Mouse (Mus musculus): ENCODE results near the gene Scgb1b15. TPM values are rescaled to one million over a fixed set of nuclear protein-coding genes. Genes with fewer than 3 reads are reported as not detected.
"Not testable (repeated sequence)": the region's sequence is repeated elsewhere in the genome, so short reads cannot be mapped to it uniquely, and the experiment has no call there.

The Scgb1b15 gene
- total RNA-seq (2015; ENCODE audit: low replicate concordance) = not detected in 2 replicates
- total RNA-seq (2017; ENCODE audit: low replicate concordance) = not detected in 2 replicates

- not testable (repeated sequence) for ATAC-seq (replicated peaks; ENCODE audit: low FRiP score, poor library complexity, severe bottlenecking)
Observed at GRCm38 (mm10) chr7:32836254-32836653, at the start of gene Scgb1b15. Gene Scgb1b15, plus strand, starts transcription at chr7:32836554.

GRCm38 (mm10) chr7:32829562-32829961 lies 6.8 kb upstream of the Scgb1b15 start, which contains the start of gene Scgb2b15:
Gene Scgb2b15, minus strand, starts transcription at chr7:32829662.
- ATAC-seq (replicated peaks; ENCODE audit: low FRiP score, poor library complexity, severe bottlenecking) = not testable (repeated sequence)

Other genes with a start within 250 kb of the Scgb1b15 start
- not detected in 2 replicates for gene Scgb2b15, start 6.9 kb upstream of the Scgb1b15 start, total RNA-seq (2015; ENCODE audit: low replicate concordance)
- gene Scgb2b15, start 6.9 kb upstream of the Scgb1b15 start, total RNA-seq (2017; ENCODE audit: low replicate concordance) = not detected in 2 replicates
- gene Scgb2b17, start 220.0 kb downstream of the Scgb1b15 start, total RNA-seq (2015; ENCODE audit: low replicate concordance) = not detected in 2 replicates
- gene Scgb2b17, start 220.0 kb downstream of the Scgb1b15 start, total RNA-seq (2017; ENCODE audit: low replicate concordance) = not detected in 2 replicates
- gene Scgb1b17, start 226.9 kb downstream of the Scgb1b15 start, total RNA-seq (2015; ENCODE audit: low replicate concordance) = not detected in 2 replicates
- gene Scgb1b17, start 226.9 kb downstream of the Scgb1b15 start, total RNA-seq (2017; ENCODE audit: low replicate concordance) = not detected in 2 replicates